Mouse (Mus musculus) layer of hippocampus, adult 9-11 months (tissue): Measurements from ENCODE around the gene Gins1.
"Not testable (repeated sequence)": the region's sequence is repeated elsewhere in the genome, so short reads cannot be mapped to it uniquely, and the experiment has no call there.

ENCODE experiments used
- DNase-seq: peaks from one replicate; pipeline ENCODE4 v3.0.0; 2022

Gins1 gene

GRCm38 (mm10) chr2:150904936-150905450 lies at the start of gene Gins1:
Gene Gins1, plus strand, starts transcription at chr2:150905400.
- no peak for DNase-seq

GRCm38 (mm10) chr2:150858724-150859487 lies 46.3 kb upstream of the Gins1 start:
- DNase-seq = no peak

- no peak for DNase-seq
Observed at GRCm38 (mm10) chr2:150859709-150860470, 45.3 kb upstream of the Gins1 start.

- no peak for DNase-seq
Observed at GRCm38 (mm10) chr2:150861128-150861527, 44.1 kb upstream of the Gins1 start.

- no peak for DNase-seq
Observed at GRCm38 (mm10) chr2:150867021-150867420, 38.2 kb upstream of the Gins1 start.

- no peak for DNase-seq
Observed at GRCm38 (mm10) chr2:150869446-150869845, 35.8 kb upstream of the Gins1 start.

GRCm38 (mm10) chr2:150874508-150874907 lies 30.7 kb upstream of the Gins1 start:
- no peak for DNase-seq

- no peak for DNase-seq
Observed at GRCm38 (mm10) chr2:150875226-150875625, 30.0 kb upstream of the Gins1 start.

- DNase-seq = no peak
Observed at GRCm38 (mm10) chr2:150877561-150877960, 27.6 kb upstream of the Gins1 start.

- no peak for DNase-seq
Observed at GRCm38 (mm10) chr2:150884075-150884778, 21.0 kb upstream of the Gins1 start.

GRCm38 (mm10) chr2:150884779-150885110 lies 20.5 kb upstream of the Gins1 start:
- DNase-seq = no peak

- no peak for DNase-seq
Observed at GRCm38 (mm10) chr2:150885814-150886213, 19.4 kb upstream of the Gins1 start.

- DNase-seq = no peak
Observed at GRCm38 (mm10) chr2:150886315-150886714, 18.9 kb upstream of the Gins1 start.

- DNase-seq = no peak
Observed at GRCm38 (mm10) chr2:150887370-150887769, 17.8 kb upstream of the Gins1 start.

GRCm38 (mm10) chr2:150894617-150895267 lies 10.5 kb upstream of the Gins1 start:
- no peak for DNase-seq

GRCm38 (mm10) chr2:150895691-150896252 lies 9.4 kb upstream of the Gins1 start:
- no peak for DNase-seq

- no peak for DNase-seq
Observed at GRCm38 (mm10) chr2:150900341-150900740, 4.9 kb upstream of the Gins1 start.

GRCm38 (mm10) chr2:150902347-150902746 lies 2.9 kb upstream of the Gins1 start:
- DNase-seq = no peak

GRCm38 (mm10) chr2:150904272-150904935 lies 796 bp upstream of the Gins1 start, which contains the start of gene Abhd12:
Gene Abhd12, minus strand, starts transcription at chr2:150904741.
- peak; percentile 97 for DNase-seq

GRCm38 (mm10) chr2:150908881-150909280 lies 3.7 kb downstream of the Gins1 start:
- DNase-seq = not testable (repeated sequence)

- DNase-seq = peak; percentile 93
Observed at GRCm38 (mm10) chr2:150909429-150910039, 4.3 kb downstream of the Gins1 start.
